Mouse (Mus musculus) neural tube, embryonic 13.5 days (tissue): ENCODE results near the gene Ccn6. TPM values are rescaled to one million over a fixed set of nuclear protein-coding genes. Genes with fewer than 3 reads are reported as not detected.

Experiments used
- ATAC-seq: fragments of 200-750 bp; cut with Nextera tagmentation; 2 replicates; pipeline ENCODE4 v1.8.0; 2017; ENCODE audit warnings: low read depth, mild to moderate bottlenecking, moderate TSS enrichment, moderate library complexity
- H3K27ac ChIP-seq: fragments of 300-500 bp; sonication (generic); replicated peaks from 2 replicates; pipeline ENCODE4 v1.5.1; 2015; ENCODE audit warnings: moderate library complexity, mild to moderate bottlenecking, inconsistent platforms
- H3K27me3 ChIP-seq: fragments of 300-500 bp; sonication (generic); 2 replicates; pipeline ENCODE4 v1.6.1; 2015; ENCODE audit warnings: mild to moderate bottlenecking, inconsistent platforms
- H3K36me3 ChIP-seq: fragments of 300-500 bp; sonication (generic); 2 replicates; pipeline ENCODE4 v1.6.1; 2015; ENCODE audit warnings: mild to moderate bottlenecking, inconsistent platforms
- H3K4me1 ChIP-seq: fragments of 300-500 bp; sonication (generic); replicated peaks from 2 replicates; pipeline ENCODE4 v1.6.1; 2015; ENCODE audit warnings: inconsistent platforms
- H3K4me2 ChIP-seq: fragments of 300-500 bp; sonication (generic); 2 replicates; pipeline ENCODE4 v1.6.1; 2015; ENCODE audit warnings: inconsistent platforms, mild to moderate bottlenecking, moderate library complexity
- H3K4me3 ChIP-seq: fragments of 300-500 bp; sonication (generic); 2 replicates; pipeline ENCODE4 v1.5.1; 2015; ENCODE audit warnings: mild to moderate bottlenecking, inconsistent platforms
- H3K9ac ChIP-seq: fragments of 300-500 bp; sonication (generic); 2 replicates; pipeline ENCODE4 v1.6.1; 2015; ENCODE audit warnings: moderate library complexity, mild to moderate bottlenecking, inconsistent platforms
- H3K9me3 ChIP-seq: fragments of 300-500 bp; sonication (generic); 2 replicates; pipeline ENCODE4 v1.6.1; 2016; ENCODE audit warnings: inconsistent platforms
- WGBS: fragments of 180-500 bp; shearing (Covaris S2); methylation state at CpG from one replicate; pipeline ENCODE4 v1.1.7; 2015; 5-methylcytosine and 5-hydroxymethylcytosine counted together
- polyA plus RNA-seq: library from polyadenylated mRNA; unstranded; fragments of >200 nt; fragmentation: Nextera tagmentation; extraction: Ambion mirVana; gene quantifications from 2 replicates; pipeline ENCODE4 v1.2.1, GENCODE M21; 2015

Gene Ccn6
- polyA plus RNA-seq, 1 experiment from 2014 or later, result 0.81 TPM

- Histone ChIP-seq H3K27me3 (no peaks in the 10 kb centered on the region), H3K9me3 (no peaks in the 10 kb centered on the region), H3K4me2 (peak overlapping the region; percentile 73), H3K27ac (peak overlapping the region; percentile 98), H3K9ac (peak overlapping the region; percentile 56), H3K4me3 (peak overlapping the region; percentile 40), H3K4me1 (peaks cover 43% of the 10 kb centered on the region), H3K36me3 (no peaks in the 10 kb centered on the region)
- no peak for ATAC-seq
- 63% methylated on average over 6 of the region's 6 CpGs for WGBS
These were observed 8.9 kb upstream of the Ccn6 start for GRCm38 (mm10) chr10:39172540-39172931.

DNA sequence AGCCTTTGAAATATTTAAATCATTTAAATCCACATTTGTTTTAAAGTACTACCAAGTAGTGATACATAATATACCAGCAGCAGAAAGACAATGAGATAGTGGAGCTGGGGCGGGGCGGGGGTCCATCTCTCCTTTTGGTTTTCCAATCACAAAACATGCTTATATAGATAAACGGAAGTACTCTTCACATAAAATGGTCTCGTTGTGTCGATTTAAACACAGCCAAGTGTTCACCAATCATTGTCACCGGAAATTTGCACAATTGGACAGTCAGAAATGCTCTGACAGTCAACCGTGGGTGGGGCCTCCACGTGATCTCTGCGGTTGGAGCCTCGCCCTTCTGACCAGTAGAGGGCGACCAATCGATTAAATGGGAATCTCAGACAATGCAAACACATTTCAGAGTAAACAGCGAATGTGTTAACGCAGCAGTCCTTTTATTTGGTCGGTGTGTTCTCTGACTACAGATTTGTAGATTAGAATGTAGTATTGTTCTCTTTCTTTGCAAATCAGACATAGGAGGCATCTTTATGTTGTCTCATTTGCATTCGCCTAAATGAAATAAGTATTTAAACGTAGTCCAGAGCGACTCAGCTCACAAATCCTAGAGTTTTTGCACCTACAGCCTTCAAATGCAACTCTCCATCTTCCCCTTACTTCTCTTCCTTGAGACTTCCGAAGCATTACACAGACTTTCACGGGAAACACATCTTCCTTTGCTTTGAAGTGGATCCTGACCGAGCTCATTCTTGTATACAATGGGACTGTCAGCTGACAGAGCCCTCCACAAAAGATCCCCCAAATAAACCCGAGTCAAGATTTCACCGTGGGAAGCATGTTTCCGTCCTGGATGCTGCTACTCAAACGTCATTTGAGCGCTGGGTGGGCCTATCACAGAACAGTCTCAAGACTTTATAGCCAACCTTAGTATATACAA, 8.3 kb upstream of the Ccn6 start:
- H3K27me3 ChIP-seq, result no peaks in the 10 kb centered on the region
- H3K9me3 ChIP-seq, result no peaks in the 10 kb centered on the region
- peak overlapping the region; percentile 40 for H3K4me3 ChIP-seq
- H3K4me2 ChIP-seq, result peak overlapping the region; percentile 73
- peak overlapping the region; percentile 72 for H3K9ac ChIP-seq
- WGBS, result 9% methylated on average over 26 of the region's 26 CpGs
- peak; percentile 88 for ATAC-seq
- H3K27ac ChIP-seq, result peak overlapping the region; percentile 98
- H3K4me1 ChIP-seq, result peaks cover 43% of the 10 kb centered on the region
- H3K36me3 ChIP-seq, result no peaks in the 10 kb centered on the region

DNA sequence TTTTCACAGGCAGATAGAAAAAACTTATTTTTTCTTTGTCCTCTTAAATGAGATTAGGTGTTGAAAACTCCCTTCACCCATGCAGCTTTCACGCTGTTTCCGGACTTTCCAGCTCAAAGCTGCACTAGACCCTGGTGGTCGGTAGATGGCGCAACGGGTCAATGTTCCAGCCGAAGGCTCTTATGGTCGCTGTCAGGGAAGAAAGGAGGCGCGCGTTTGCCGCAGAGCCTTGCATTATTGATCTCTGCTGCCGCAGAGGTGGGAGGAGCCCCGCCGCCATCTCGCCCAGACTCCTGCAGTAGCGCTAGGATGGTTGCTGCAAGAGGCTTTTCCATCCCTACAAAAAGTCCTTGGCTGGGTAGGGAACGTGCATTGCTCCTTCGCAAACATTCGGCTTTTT, 7.5 kb upstream of the Ccn6 start:
- Histone ChIP-seq H3K9me3 (no peaks in the 10 kb centered on the region), H3K4me2 (peak overlapping the region; percentile 73), H3K36me3 (no peaks in the 10 kb centered on the region), H3K4me3 (peak overlapping the region; percentile 40), H3K4me1 (peaks cover 48% of the 10 kb centered on the region), H3K27me3 (no peaks in the 10 kb centered on the region), H3K27ac (peak overlapping the region; percentile 98), H3K9ac (peak overlapping the region; percentile 72)
- ATAC-seq, result peak; percentile 96
- WGBS, result under 1% methylated on average over 19 of the region's 19 CpGs

DNA sequence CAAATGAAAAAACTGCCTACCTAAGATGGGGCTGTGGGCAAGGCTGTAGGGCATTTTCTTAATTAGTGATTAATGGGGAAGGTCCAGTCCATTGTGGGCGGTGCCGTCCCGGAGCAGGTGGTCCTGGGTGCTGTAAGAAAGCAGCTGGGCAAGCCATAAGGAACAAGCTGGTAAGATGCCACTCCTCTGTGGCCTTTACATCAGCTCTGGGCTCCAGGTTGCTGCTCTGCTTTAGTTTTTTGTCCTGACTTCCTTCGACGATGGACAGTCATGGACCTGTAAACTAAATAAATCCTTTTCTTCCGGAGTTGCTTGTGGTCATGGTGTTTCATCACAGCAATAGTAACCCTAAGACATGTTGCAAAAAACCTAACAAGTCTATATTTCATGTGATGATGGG, 7.1 kb upstream of the Ccn6 start:
- peak overlapping the region; percentile 73 for H3K4me2 ChIP-seq
- no peaks in the 10 kb centered on the region for H3K9me3 ChIP-seq
- H3K36me3 ChIP-seq, result no peaks in the 10 kb centered on the region
- 0 out of 2 replicates have a peak overlapping the region, but pooled peaks have one; percentile 8 for H3K4me3 ChIP-seq
- peak; percentile 10; the same call in 1 of the 2 replicates for ATAC-seq
- WGBS, result 11% methylated on average over 6 of the region's 6 CpGs
- H3K27me3 ChIP-seq, result no peaks in the 10 kb centered on the region
- H3K4me1 ChIP-seq, result peaks cover 52% of the 10 kb centered on the region
- H3K9ac ChIP-seq, result peak overlapping the region; percentile 72
- H3K27ac ChIP-seq, result peak overlapping the region; percentile 98

DNA sequence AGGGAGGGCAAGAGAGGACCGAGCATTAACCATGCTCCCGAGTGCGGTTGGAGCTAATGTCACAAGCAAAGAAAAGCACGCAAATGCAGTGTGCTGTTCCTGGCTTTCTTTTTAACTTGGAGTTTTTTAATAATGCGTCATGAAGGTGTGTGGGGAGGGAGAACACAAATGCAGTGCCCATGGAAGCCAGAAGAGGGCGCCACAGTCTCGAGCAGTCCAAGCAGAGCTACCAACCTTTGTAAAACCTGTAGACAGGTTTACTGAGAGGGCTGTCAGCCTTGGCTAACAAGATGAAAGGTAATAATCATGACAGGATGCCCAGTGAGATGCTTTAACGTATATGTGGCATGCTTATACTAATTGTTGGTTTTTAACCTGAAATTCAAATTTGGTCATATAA, 6.6 kb upstream of the Ccn6 start:
- Histone ChIP-seq H3K27me3 (no peaks in the 10 kb centered on the region), H3K36me3 (no peaks in the 10 kb centered on the region), H3K4me2 (peak overlapping the region; percentile 73), H3K4me1 (peaks cover 58% of the 10 kb centered on the region), H3K9ac (peak overlapping the region; percentile 72; the same call in 1 of the 2 replicates), H3K9me3 (no peaks in the 10 kb centered on the region), H3K4me3 (no peak overlapping the region), H3K27ac (peak overlapping the region; percentile 98)
- no peak for ATAC-seq
- WGBS, result 10% methylated on average over 8 of the region's 8 CpGs

DNA sequence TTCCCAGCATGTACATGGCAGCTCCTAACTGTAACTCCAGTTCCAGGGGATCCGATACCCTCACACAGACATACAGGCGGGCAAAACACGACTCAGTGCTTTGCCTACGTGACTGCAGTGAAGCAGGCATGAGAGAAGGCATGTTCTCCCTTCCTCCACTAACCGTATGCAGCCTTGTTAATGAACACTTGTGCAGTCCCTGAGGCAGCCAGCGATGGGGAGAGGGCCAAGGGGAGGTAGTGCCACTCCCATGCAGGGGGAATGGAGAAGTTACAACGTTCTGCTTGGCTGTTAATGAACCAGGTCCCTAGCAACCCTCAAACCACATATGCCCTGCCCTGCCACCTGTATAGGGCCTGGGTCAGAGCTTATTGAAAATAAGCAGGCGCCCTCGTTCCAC, 6.0 kb upstream of the Ccn6 start:
- ATAC-seq, result no peak
- WGBS, result 51% methylated on average over 9 of the region's 9 CpGs
- Histone ChIP-seq H3K9me3 (no peaks in the 10 kb centered on the region), H3K9ac (no peak overlapping the region), H3K27me3 (no peaks in the 10 kb centered on the region), H3K4me3 (no peak overlapping the region), H3K36me3 (no peaks in the 10 kb centered on the region), H3K4me1 (peaks cover 56% of the 10 kb centered on the region), H3K4me2 (peak overlapping the region; percentile 73), H3K27ac (peak overlapping the region; percentile 98; the same call in 1 of the 2 replicates)

- no peaks in the 10 kb centered on the region for H3K36me3 ChIP-seq
- H3K4me2 ChIP-seq, result no peak overlapping the region
- no peak overlapping the region for H3K9ac ChIP-seq
- ATAC-seq, result no peak
- H3K9me3 ChIP-seq, result no peaks in the 10 kb centered on the region
- WGBS, result 85% methylated on average over 11 of the region's 11 CpGs
- H3K27ac ChIP-seq, result no peak overlapping the region
- H3K4me3 ChIP-seq, result no peak overlapping the region
- peaks cover 46% of the 10 kb centered on the region for H3K4me1 ChIP-seq
- H3K27me3 ChIP-seq, result no peaks in the 10 kb centered on the region
These were observed 4.0 kb upstream of the Ccn6 start for GRCm38 (mm10) chr10:39167611-39168010.

DNA sequence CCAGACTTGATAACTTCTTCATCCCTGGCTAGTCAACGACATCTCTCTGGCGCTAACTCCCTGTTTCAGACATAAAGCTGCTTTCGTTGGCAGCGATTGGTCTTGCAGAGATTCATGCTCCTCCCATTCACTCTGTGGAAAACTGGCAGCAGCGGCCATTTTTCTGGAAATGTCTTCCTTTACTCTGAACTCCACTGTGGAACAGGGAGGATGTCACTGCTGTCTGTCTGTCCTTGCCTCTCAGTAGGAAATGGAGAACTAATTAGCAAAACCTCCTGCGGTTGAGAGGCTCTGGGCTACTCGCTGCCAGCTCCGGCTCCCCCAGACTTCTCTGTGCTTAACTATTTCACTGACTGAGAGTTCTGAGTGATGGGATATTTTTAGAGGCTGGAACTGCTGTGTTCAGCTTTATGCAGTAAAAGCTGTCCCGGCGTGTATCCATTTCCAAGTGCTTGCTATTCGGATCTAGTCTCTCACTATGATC, 2.1 kb upstream of the Ccn6 start:
- Histone ChIP-seq H3K27ac (peak overlapping the region; percentile 87), H3K4me1 (peaks cover 38% of the 10 kb centered on the region), H3K9ac (peak overlapping the region; percentile 56), H3K4me2 (peak overlapping the region; percentile 48), H3K9me3 (no peaks in the 10 kb centered on the region), H3K36me3 (no peaks in the 10 kb centered on the region), H3K27me3 (no peaks in the 10 kb centered on the region), H3K4me3 (peak overlapping the region; percentile 29)
- peak; percentile 25; the same call in 1 of the 2 replicates for ATAC-seq
- WGBS, result 22% methylated on average over 11 of the region's 11 CpGs

DNA sequence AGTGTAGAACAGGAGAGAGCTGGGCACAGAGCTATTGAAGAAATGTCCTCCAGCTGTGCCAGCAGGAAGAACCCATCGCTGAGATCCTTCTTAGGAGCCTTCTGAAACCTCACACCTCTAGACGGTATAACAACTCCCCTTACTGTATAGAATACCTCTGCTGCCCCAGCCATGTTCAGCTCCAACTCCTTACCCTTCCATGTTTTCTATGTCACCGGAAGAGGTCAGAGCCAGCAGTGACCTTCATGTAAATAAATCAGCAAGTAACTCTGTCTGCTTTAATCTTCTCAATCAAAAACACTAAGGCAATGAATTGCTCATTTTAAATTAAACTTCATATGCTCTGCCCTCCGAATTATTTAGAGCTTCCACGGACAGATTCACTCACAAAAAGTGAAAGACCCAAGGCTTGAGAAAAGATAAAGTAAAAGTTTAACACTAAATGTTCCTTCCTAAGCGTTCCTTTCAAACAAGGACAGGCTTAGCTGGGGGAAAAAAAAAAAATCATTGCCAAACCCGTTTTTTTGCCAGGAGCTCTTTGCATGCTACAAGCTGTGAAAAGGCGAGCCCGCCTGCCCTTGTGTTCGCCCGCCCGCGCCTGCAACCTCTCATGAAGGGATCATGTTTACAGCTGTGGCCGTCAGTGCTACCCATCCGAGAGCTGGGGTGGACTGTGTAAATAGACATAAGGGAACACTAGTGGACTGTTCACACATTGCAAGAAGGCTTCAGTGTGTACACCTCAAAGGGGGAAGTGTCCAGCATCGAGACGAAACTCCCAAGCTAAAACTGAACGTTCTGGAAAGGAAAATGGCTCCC, 719 bp downstream of the Ccn6 start:
- 44% methylated on average over 18 of the region's 18 CpGs for WGBS
- peaks cover 27% of the 10 kb centered on the region; the same call in 1 of the 2 replicates for H3K4me1 ChIP-seq
- no peak overlapping the region for H3K27ac ChIP-seq
- H3K9ac ChIP-seq, result no peak overlapping the region
- no peak overlapping the region for H3K4me2 ChIP-seq
- no peak for ATAC-seq
- H3K9me3 ChIP-seq, result no peaks in the 10 kb centered on the region
- no peaks in the 10 kb centered on the region for H3K27me3 ChIP-seq
- no peaks in the 10 kb centered on the region for H3K36me3 ChIP-seq
- H3K4me3 ChIP-seq, result no peak overlapping the region

DNA sequence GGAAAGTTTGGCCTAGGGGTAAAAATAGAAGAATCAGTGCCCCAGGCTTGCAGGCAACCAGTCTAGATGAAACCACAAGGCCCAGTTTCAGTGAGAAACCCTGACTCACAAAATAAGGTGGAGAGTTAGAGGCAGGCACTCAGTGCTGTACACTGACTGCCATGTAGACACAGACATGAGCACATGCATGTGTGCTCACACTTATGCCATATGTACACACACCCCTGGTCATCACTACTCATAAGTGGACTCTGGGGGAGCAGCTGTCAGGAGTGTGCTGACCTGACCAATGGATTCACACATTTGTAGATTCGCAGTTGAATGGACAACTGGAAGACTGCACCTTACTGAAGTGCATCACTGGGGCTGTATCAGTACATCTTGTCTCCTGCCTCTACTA, 2.2 kb downstream of the Ccn6 start:
- no peak for ATAC-seq
- no peaks in the 10 kb centered on the region for H3K27me3 ChIP-seq
- H3K27ac ChIP-seq, result no peak overlapping the region
- H3K4me1 ChIP-seq, result peaks cover 24% of the 10 kb centered on the region; the same call in 1 of the 2 replicates
- no peak overlapping the region for H3K4me3 ChIP-seq
- no peak overlapping the region for H3K4me2 ChIP-seq
- WGBS, result 83% methylated on average over 1 of the region's 1 CpGs
- no peak overlapping the region for H3K9ac ChIP-seq
- H3K36me3 ChIP-seq, result no peaks in the 10 kb centered on the region
- no peaks in the 10 kb centered on the region for H3K9me3 ChIP-seq

- Histone ChIP-seq H3K4me1 (peaks cover 9% of the 10 kb centered on the region; the same call in 1 of the 2 replicates), H3K36me3 (0 out of 2 replicates have a peak, but pooled peaks cover 3% of the 10 kb centered on the region), H3K27me3 (no peaks in the 10 kb centered on the region), H3K27ac (no peak overlapping the region), H3K9me3 (no peaks in the 10 kb centered on the region), H3K4me3 (no peak overlapping the region), H3K4me2 (no peak overlapping the region), H3K9ac (no peak overlapping the region)
- ATAC-seq, result no peak
- 60% methylated on average over 12 of the region's 12 CpGs for WGBS
These were observed 5.3 kb downstream of the Ccn6 start for GRCm38 (mm10) chr10:39158306-39158705.

- H3K9ac ChIP-seq, result no peak overlapping the region
- no peaks in the 10 kb centered on the region for H3K27me3 ChIP-seq
- ATAC-seq, result no peak
- WGBS, result 88% methylated on average over 1 of the region's 1 CpGs
- no peaks in the 10 kb centered on the region for H3K9me3 ChIP-seq
- H3K36me3 ChIP-seq, result 0 out of 2 replicates have a peak, but pooled peaks cover 3% of the 10 kb centered on the region
- no peak overlapping the region for H3K4me3 ChIP-seq
- H3K27ac ChIP-seq, result no peak overlapping the region
- no peak overlapping the region for H3K4me2 ChIP-seq
- no peaks in the 10 kb centered on the region for H3K4me1 ChIP-seq
These were observed 6.3 kb downstream of the Ccn6 start for GRCm38 (mm10) chr10:39157321-39157720.
